Mouse (Mus musculus) ES-Bruce4 (cell line): ENCODE results near the gene Gcc1. TPM values are rescaled to one million over a fixed set of nuclear protein-coding genes. Genes with fewer than 3 reads are reported as not detected.

Source experiments
- H3K27ac ChIP-seq: 2 replicates; pipeline ENCODE4 v1.5.1; 2012; ENCODE audit warnings: low read length, inconsistent platforms; ENCODE audit not compliant: insufficient read depth
- H3K27me3 ChIP-seq: 2 replicates; pipeline ENCODE4 v1.6.1; 2012; ENCODE audit warnings: mild to moderate bottlenecking, low read length, inconsistent platforms; ENCODE audit not compliant: control insufficient read depth, poor library complexity, insufficient read depth, severe bottlenecking
- H3K36me3 ChIP-seq: 2 replicates; pipeline ENCODE4 v1.6.1; 2012; ENCODE audit warnings: inconsistent platforms, mild to moderate bottlenecking, low read length, moderate library complexity; ENCODE audit not compliant: control insufficient read depth, poor library complexity, insufficient read depth, severe bottlenecking
- H3K4me1 ChIP-seq: one replicate; pipeline ENCODE4 v1.8.1; 2011; ENCODE audit warnings: low read length; ENCODE audit not compliant: control insufficient read depth, insufficient read depth
- H3K4me3 ChIP-seq: 2 replicates; pipeline ENCODE4 v1.5.1; 2011; ENCODE audit warnings: low read depth, mild to moderate bottlenecking, low read length
- H3K9ac ChIP-seq: 2 replicates; pipeline ENCODE4 v1.6.1; 2012; ENCODE audit warnings: low read depth, mild to moderate bottlenecking, inconsistent platforms; ENCODE audit not compliant: poor library complexity, severe bottlenecking
- H3K9me3 ChIP-seq: replicated peaks from 2 replicates; pipeline ENCODE4 v1.6.1; 2012; ENCODE audit warnings: mild to moderate bottlenecking, low read length, inconsistent platforms; ENCODE audit not compliant: control insufficient read depth, poor library complexity, insufficient read depth, severe bottlenecking
- CTCF ChIP-seq: IDR thresholded peaks from one replicate; pipeline ENCODE4 v1.8.1; 2011; ENCODE audit warnings: low read depth, low read length
- EP300 ChIP-seq: IDR thresholded peaks from 2 replicates; pipeline ENCODE4 v1.6.1; 2011; ENCODE audit warnings: low read depth, low read length; ENCODE audit not compliant: insufficient read depth
- POLR2A ChIP-seq: IDR thresholded peaks from one replicate; pipeline ENCODE4 v1.8.1; 2011; ENCODE audit warnings: low read length; ENCODE audit not compliant: insufficient read depth
- polyA plus RNA-seq: library from polyadenylated mRNA; stranded (reverse); fragments of >200 nt; gene quantifications from 2 replicates; pipeline ENCODE4 v1.2.4, GENCODE M21; 2011; ENCODE audit warnings: low read depth; ENCODE audit not compliant: missing spikeins, insufficient read depth, insufficient read length

Gcc1 gene
- polyA plus RNA-seq, 1 experiment = 10.2 TPM

DNA sequence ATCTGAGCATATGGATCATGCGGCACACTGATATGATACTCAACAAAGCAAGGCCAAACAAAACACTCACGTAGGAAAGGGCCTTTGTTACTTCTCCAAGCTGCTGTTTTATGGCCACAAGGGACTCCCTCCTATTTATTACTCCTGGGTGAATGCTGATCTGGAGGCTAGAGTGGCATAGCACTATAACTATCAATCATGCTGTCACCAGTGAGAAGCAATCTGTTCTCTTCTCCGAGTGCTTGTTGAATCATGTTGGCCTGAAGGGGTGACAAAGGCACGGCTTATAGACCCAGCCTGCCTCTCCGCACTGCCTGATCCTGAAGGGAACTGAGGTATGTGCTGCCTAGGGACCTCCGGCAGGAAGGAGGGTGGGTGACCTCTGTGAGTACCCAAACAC lies 36.4 kb upstream of the Gcc1 start:
- Histone ChIP-seq H3K4me1 (no peaks in the 10 kb centered on the region), H3K27me3 (no peaks in the 10 kb centered on the region; the same call in 1 of the 2 replicates), H3K9me3 (no peaks in the 10 kb centered on the region), H3K9ac (no peak overlapping the region), H3K36me3 (no peaks in the 10 kb centered on the region), H3K4me3 (no peak overlapping the region), H3K27ac (no peak overlapping the region)
- TF ChIP-seq POLR2A = no peak
- no peak for TF ChIP-seq CTCF
- no peak for TF ChIP-seq EP300

GRCm38 (mm10) chr6:28460534-28460933 lies 32.3 kb upstream of the Gcc1 start:
- H3K9me3 ChIP-seq = no peaks in the 10 kb centered on the region
- no peak for TF ChIP-seq EP300
- peak; percentile 80 for TF ChIP-seq CTCF
- no peak overlapping the region for H3K27ac ChIP-seq
- no peaks in the 10 kb centered on the region for H3K36me3 ChIP-seq
- no peaks in the 10 kb centered on the region for H3K4me1 ChIP-seq
- H3K9ac ChIP-seq = no peak overlapping the region
- no peaks in the 10 kb centered on the region; the same call in 1 of the 2 replicates for H3K27me3 ChIP-seq
- no peak overlapping the region for H3K4me3 ChIP-seq

DNA sequence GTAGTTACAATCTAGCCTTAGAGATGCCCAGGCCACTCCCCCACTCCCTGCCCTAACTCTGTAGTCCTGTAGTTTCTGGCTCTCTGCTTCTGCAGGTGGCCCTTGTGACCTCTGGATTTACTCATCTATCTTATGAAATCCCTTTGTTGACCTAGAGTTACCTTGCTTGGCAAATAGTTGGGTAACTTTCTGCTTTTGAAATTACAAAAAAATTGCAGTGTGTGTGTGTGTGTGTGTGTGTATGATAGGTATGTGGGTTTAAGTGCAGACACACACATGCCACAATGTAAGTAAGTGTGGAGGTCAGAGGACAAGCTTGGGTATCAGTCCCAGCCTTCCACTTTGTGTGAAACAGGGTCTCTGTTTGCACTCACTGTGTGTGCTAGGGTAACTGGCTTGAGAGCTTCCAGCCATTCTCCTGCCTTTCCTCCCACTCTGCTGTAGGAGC lies 31.1 kb upstream of the Gcc1 start:
- no peaks in the 10 kb centered on the region for H3K4me1 ChIP-seq
- H3K36me3 ChIP-seq = no peaks in the 10 kb centered on the region
- no peak overlapping the region for H3K27ac ChIP-seq
- TF ChIP-seq POLR2A (no peak), CTCF (no peak), EP300 (no peak)
- no peaks in the 10 kb centered on the region; the same call in 1 of the 2 replicates for H3K27me3 ChIP-seq
- H3K9me3 ChIP-seq = no peaks in the 10 kb centered on the region
- no peak overlapping the region for H3K9ac ChIP-seq
- no peak overlapping the region for H3K4me3 ChIP-seq

- Histone ChIP-seq H3K4me1 (no peaks in the 10 kb centered on the region), H3K36me3 (no peaks in the 10 kb centered on the region), H3K9ac (no peak overlapping the region), H3K27ac (no peak overlapping the region), H3K9me3 (no peaks in the 10 kb centered on the region), H3K27me3 (peaks cover 1% of the 10 kb centered on the region; the same call in 1 of the 2 replicates), H3K4me3 (peak overlapping the region; percentile 16)
- no peak for TF ChIP-seq EP300
- TF ChIP-seq POLR2A = no peak
- no peak for TF ChIP-seq CTCF
Measured at GRCm38 (mm10) chr6:28450977-28451376, 22.8 kb upstream of the Gcc1 start.

DNA sequence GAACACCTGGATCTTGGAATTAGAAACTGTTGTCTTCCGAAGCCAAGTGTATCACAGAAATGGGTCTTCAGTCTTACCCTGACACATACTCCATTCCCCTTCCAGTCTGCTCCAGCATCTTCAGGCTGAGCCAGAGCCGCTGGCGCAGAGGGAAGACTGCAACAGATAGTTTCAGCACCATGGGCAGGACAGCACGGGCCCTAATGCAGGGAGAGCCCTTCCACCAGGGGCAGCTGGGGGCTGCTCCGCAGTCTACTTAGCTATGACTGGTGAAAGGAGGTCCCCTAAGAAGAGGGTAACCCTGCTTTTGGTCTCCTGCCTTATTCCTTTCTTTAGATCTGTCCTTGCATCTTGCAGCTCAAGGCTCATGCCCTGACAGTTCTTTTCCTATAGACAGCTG lies 22.3 kb upstream of the Gcc1 start:
- no peaks in the 10 kb centered on the region for H3K9me3 ChIP-seq
- TF ChIP-seq CTCF (peak; percentile 1), EP300 (no peak)
- no peak overlapping the region for H3K9ac ChIP-seq
- no peak overlapping the region for H3K4me3 ChIP-seq
- H3K4me1 ChIP-seq = no peaks in the 10 kb centered on the region
- no peak overlapping the region for H3K27ac ChIP-seq
- peaks cover 1% of the 10 kb centered on the region; the same call in 1 of the 2 replicates for H3K27me3 ChIP-seq
- no peaks in the 10 kb centered on the region for H3K36me3 ChIP-seq

DNA sequence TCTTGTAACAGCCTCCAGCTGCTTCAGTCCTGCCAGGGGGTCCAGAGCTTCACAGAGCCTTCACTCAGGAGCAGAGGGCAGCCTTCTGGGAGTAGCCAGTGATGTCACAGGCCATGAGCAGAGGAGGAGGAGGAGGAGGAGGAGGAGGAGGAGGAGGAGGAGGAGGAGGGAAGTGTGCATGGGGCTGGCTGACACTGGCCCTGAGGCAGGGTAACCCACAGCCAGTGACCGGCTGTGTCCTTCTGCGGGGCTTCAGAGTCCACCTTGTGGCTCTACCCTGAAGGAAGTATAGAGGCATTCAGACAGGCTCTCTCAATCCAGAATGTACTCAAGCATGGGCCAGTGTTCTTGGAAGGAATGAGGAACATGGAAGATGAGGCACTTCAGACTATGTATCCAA lies 21.1 kb upstream of the Gcc1 start, which contains the start of gene Pax4:
Gene Pax4, minus strand, starts transcription at position 101 of the 400 bp plus-strand sequence.
- H3K36me3 ChIP-seq = no peaks in the 10 kb centered on the region
- H3K27me3 ChIP-seq = peaks cover 1% of the 10 kb centered on the region; the same call in 1 of the 2 replicates
- no peak within 1 kb of the TSS for H3K27ac ChIP-seq
- TF ChIP-seq CTCF (no peak), EP300 (no peak), POLR2A (no peak)
- no peak within 1 kb of the TSS for H3K4me3 ChIP-seq
- no peaks in the 10 kb centered on the region for H3K4me1 ChIP-seq
- no peaks in the 10 kb centered on the region for H3K9me3 ChIP-seq
- no peak within 1 kb of the TSS for H3K9ac ChIP-seq
